Mouse (Mus musculus): Measurements from ENCODE around the gene Slc4a4. TPM values are rescaled to one million over a fixed set of nuclear protein-coding genes. Genes with fewer than 3 reads are reported as not detected.

The Slc4a4 gene
- total RNA-seq, 2 experiments from 2014 or later, result not detected

- ATAC-seq (replicated peaks; ENCODE audit: low FRiP score, poor library complexity, severe bottlenecking), result no peak
Measured at GRCm38 (mm10) chr5:89223061-89223740, 336.6 kb downstream of the Slc4a4 start.

- ATAC-seq (replicated peaks; ENCODE audit: low FRiP score, poor library complexity, severe bottlenecking), result no peak
Measured at GRCm38 (mm10) chr5:89223744-89224368, 337.2 kb downstream of the Slc4a4 start.

- no peak for ATAC-seq (replicated peaks; ENCODE audit: low FRiP score, poor library complexity, severe bottlenecking)
Measured at GRCm38 (mm10) chr5:89227948-89228347, 341.3 kb downstream of the Slc4a4 start.

GRCm38 (mm10) chr5:89229606-89230005, 343.0 kb downstream of the Slc4a4 start:
- ATAC-seq (replicated peaks; ENCODE audit: low FRiP score, poor library complexity, severe bottlenecking), result no peak

DNA sequence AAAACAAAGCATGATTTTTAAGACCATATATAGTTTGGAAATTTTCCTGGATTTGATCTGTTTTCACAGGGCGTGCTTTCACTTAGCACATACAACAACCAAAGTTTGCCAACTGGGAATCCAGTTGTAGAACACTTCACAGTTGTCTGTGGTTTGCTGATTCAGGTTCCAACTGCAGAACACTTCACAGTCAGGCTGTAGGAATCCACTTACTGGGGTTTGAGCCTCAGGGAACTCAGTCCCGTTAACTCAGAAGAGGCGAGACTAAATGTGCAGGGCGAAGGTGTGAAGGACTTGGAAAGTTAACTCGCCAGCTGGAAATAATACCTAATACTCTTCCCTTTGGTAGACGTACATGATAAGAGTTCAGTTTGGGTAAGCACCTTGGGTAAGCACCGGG, 345.7 kb downstream of the Slc4a4 start:
- ATAC-seq (replicated peaks; ENCODE audit: low FRiP score, poor library complexity, severe bottlenecking), result no peak

GRCm38 (mm10) chr5:89251806-89252205, 365.2 kb downstream of the Slc4a4 start:
- no peak for ATAC-seq (replicated peaks; ENCODE audit: low FRiP score, poor library complexity, severe bottlenecking)

DNA sequence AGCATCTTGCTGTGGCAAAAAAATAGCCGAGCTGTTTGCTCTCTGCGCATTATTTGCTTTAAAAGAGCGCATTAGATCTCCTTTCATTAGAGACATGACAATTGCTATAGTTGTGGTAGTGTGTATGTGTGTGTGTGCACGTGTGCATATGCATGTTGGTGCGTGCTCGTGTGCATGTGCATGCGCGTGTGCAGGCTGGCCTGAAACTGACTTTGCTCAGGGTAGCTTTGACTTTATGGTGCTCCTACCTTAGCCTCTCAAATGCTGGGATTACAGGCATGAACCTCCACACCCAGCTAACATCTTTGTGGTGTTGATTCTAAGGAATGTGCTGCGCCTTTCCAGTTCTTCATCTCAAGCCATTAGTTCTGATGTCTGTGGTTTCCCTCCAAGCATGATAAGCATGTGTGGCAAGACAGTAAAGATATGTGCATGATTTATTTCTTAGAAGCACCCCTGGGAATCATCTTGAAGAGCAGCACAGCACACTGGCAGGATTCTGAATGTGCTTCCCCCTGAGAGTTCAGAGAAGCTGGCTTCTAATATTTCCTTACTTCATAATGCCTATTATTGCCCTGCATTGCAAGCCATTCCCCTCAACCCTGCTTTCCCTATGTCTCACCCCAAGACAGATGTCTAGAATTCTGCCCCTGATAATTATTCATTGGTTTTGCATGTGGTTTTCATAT, 373.3 kb downstream of the Slc4a4 start:
- no peak for ATAC-seq (replicated peaks; ENCODE audit: low FRiP score, poor library complexity, severe bottlenecking)

DNA sequence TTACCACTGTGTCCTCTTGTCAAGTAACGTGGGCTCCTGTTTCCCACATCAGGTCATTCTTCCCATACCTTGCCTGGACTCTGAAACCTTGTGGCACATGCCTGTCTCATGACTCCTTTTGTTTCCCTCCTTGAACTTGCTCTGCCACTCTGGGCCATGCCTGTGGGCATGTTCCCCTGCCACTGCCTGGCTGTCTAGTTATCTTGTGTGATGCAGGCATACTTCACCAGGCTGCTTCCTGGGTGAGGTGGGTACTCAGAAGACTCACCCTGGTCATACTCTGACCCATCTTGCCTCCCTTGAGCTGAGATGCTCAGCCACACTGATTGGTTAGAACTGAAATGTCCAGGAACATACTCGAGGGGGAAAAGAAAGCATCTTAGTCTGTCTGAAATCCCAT, 390.4 kb downstream of the Slc4a4 start:
- ATAC-seq (replicated peaks; ENCODE audit: low FRiP score, poor library complexity, severe bottlenecking), result no peak

DNA sequence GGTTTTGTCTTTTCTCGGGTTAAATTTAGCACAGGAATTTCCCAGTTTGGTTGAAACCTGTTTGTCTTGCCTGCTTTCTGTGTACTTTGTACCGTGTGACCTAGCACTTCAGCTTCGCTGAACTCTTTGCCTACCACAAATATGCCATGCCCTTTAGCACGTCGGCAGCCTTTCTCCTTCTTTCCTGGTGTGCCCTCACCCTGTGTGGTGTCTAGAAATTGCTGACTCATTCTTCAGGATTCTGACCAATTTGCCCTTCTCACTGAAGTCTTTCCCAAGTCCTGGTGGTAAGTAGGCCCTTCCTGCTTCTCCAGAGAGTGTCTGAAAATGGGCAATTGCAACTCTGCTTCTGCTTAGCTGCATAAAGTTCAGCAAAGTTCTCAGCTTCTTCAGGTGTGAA, 391.0 kb downstream of the Slc4a4 start:
- no peak for ATAC-seq (replicated peaks; ENCODE audit: low FRiP score, poor library complexity, severe bottlenecking)

DNA sequence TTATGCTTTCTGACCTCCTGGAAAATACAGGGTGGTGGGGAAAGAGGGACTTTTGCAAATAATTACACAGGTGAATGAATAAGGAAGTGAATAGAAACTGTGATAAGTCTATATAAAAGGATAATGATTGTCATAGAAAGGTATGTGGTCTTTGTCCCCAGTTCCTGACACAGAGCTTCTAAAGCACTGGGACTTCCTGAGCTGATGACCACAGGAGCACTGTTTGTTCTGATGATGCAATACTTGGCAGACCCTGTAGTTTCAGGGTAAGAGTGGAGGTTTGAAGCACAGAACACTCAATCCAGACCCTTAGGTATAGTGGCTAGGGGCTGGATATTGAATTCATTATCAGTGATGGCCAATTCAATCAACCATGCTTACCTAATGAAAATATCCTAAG, 391.7 kb downstream of the Slc4a4 start:
- no peak for ATAC-seq (replicated peaks; ENCODE audit: low FRiP score, poor library complexity, severe bottlenecking)

- no peak for ATAC-seq (replicated peaks; ENCODE audit: low FRiP score, poor library complexity, severe bottlenecking)
Measured at GRCm38 (mm10) chr5:89280312-89280863, 393.8 kb downstream of the Slc4a4 start.

Other genes with a start within 250 kb of the Slc4a4 start
- 18.4 and 21.4 TPM in 2 replicates for gene Grsf1, start 210.6 kb upstream of the Slc4a4 start, total RNA-seq (2015; ENCODE audit: low replicate concordance)
- gene Grsf1, start 210.6 kb upstream of the Slc4a4 start, total RNA-seq (2017; ENCODE audit: low replicate concordance), result 30.7 and 35.3 TPM in 2 replicates
- gene Mob1b, start 166.0 kb upstream of the Slc4a4 start, total RNA-seq (2015; ENCODE audit: low replicate concordance), result 28.1 and 57.8 TPM in 2 replicates
- 19.1 and 28.9 TPM in 2 replicates for gene Mob1b, start 166.0 kb upstream of the Slc4a4 start, total RNA-seq (2017; ENCODE audit: low replicate concordance)
- gene Dck, start 121.8 kb upstream of the Slc4a4 start, total RNA-seq (2015; ENCODE audit: low replicate concordance), result 222 and 280 TPM in 2 replicates
- 190 and 208 TPM in 2 replicates for gene Dck, start 121.8 kb upstream of the Slc4a4 start, total RNA-seq (2017; ENCODE audit: low replicate concordance)